Mouse (Mus musculus): ENCODE measurements around the gene Trpm1. TPM values are rescaled to one million over a fixed set of nuclear protein-coding genes. Genes with fewer than 3 reads are reported as not detected.
A peak's percentile ranks its signal among the peaks of the same experiment; 100 is the strongest.

Trpm1 gene
- polyA plus RNA-seq, 1 experiment from 2014 or later: 0.41 TPM

GRCm38 (mm10) chr7:64192261-64192943 is 38.8 kb downstream of the Trpm1 start:
- Histone ChIP-seq H3K27ac (ENCODE audit: low read depth, low read length) (no peak overlapping the region), H3K4me2 (no peak overlapping the region), H3K4me1 (ENCODE audit: control insufficient read depth, insufficient read depth, low read length) (no peaks in the 10 kb centered on the region), H3K9ac (ENCODE audit: low read length) (no peak overlapping the region), H3K9me3 (ENCODE audit: control insufficient read depth, low read length) (no peaks in the 10 kb centered on the region), H3K27me3 (ENCODE audit: control insufficient read depth, insufficient read depth, low read length) (no peaks in the 10 kb centered on the region), H3K36me3 (ENCODE audit: control insufficient read depth, insufficient read depth, low read length) (no peaks in the 10 kb centered on the region), H3K4me3 (ENCODE audit: low read depth, low read length) (no peak overlapping the region)
- WGBS: 62% methylated on average over 14 of the region's 14 CpGs
- ATAC-seq (ENCODE audit: low FRiP score): no peak
- no peak for DNase-seq (ENCODE audit: low spot score, missing footprints)

- 43% methylated on average over 5 of the region's 5 CpGs for WGBS
- Histone ChIP-seq H3K36me3 (ENCODE audit: control insufficient read depth, insufficient read depth, low read length) (no peaks in the 10 kb centered on the region), H3K4me2 (no peak overlapping the region), H3K27ac (ENCODE audit: low read depth, low read length) (no peak overlapping the region), H3K4me1 (ENCODE audit: control insufficient read depth, insufficient read depth, low read length) (no peaks in the 10 kb centered on the region), H3K9ac (ENCODE audit: low read length) (no peak overlapping the region), H3K27me3 (ENCODE audit: control insufficient read depth, insufficient read depth, low read length) (no peaks in the 10 kb centered on the region), H3K4me3 (ENCODE audit: low read depth, low read length) (no peak overlapping the region), H3K9me3 (ENCODE audit: control insufficient read depth, low read length) (no peaks in the 10 kb centered on the region)
- DNase-seq (ENCODE audit: low spot score, missing footprints): no peak
- 0 out of 2 replicates have a peak, but pooled peaks have one; percentile 35 for ATAC-seq (ENCODE audit: low FRiP score)
These were observed 39.8 kb downstream of the Trpm1 start for GRCm38 (mm10) chr7:64193476-64193875.

GRCm38 (mm10) chr7:64196114-64196513 is 42.5 kb downstream of the Trpm1 start:
- 85% methylated on average over 3 of the region's 3 CpGs for WGBS
- no peaks in the 10 kb centered on the region for H3K27me3 ChIP-seq (ENCODE audit: control insufficient read depth, insufficient read depth, low read length)
- H3K9ac ChIP-seq (ENCODE audit: low read length): no peak overlapping the region
- no peak overlapping the region for H3K4me2 ChIP-seq
- no peaks in the 10 kb centered on the region for H3K9me3 ChIP-seq (ENCODE audit: control insufficient read depth, low read length)
- H3K27ac ChIP-seq (ENCODE audit: low read depth, low read length): no peak overlapping the region
- no peaks in the 10 kb centered on the region for H3K36me3 ChIP-seq (ENCODE audit: control insufficient read depth, insufficient read depth, low read length)
- H3K4me1 ChIP-seq (ENCODE audit: control insufficient read depth, insufficient read depth, low read length): no peaks in the 10 kb centered on the region
- H3K4me3 ChIP-seq (ENCODE audit: low read depth, low read length): no peak overlapping the region
- ATAC-seq (ENCODE audit: low FRiP score): no peak
- DNase-seq (ENCODE audit: low spot score, missing footprints): no peak

- Histone ChIP-seq H3K9ac (ENCODE audit: low read length) (no peak overlapping the region), H3K9me3 (ENCODE audit: control insufficient read depth, low read length) (no peaks in the 10 kb centered on the region), H3K4me2 (no peak overlapping the region), H3K36me3 (ENCODE audit: control insufficient read depth, insufficient read depth, low read length) (no peaks in the 10 kb centered on the region), H3K27ac (ENCODE audit: low read depth, low read length) (no peak overlapping the region), H3K4me1 (ENCODE audit: control insufficient read depth, insufficient read depth, low read length) (no peaks in the 10 kb centered on the region), H3K27me3 (ENCODE audit: control insufficient read depth, insufficient read depth, low read length) (no peaks in the 10 kb centered on the region), H3K4me3 (ENCODE audit: low read depth, low read length) (no peak overlapping the region)
- DNase-seq (ENCODE audit: low spot score, missing footprints) (no peak), ATAC-seq (ENCODE audit: low FRiP score) (no peak)
- WGBS: 76% methylated on average over 5 of the region's 5 CpGs
These were observed 55.1 kb downstream of the Trpm1 start for GRCm38 (mm10) chr7:64208700-64209099.

GRCm38 (mm10) chr7:64212870-64213269 is 59.2 kb downstream of the Trpm1 start:
- no peaks in the 10 kb centered on the region for H3K9me3 ChIP-seq (ENCODE audit: control insufficient read depth, low read length)
- H3K4me3 ChIP-seq (ENCODE audit: low read depth, low read length): no peak overlapping the region
- no peak overlapping the region for H3K4me2 ChIP-seq
- H3K27me3 ChIP-seq (ENCODE audit: control insufficient read depth, insufficient read depth, low read length): no peaks in the 10 kb centered on the region
- H3K9ac ChIP-seq (ENCODE audit: low read length): no peak overlapping the region
- no peaks in the 10 kb centered on the region for H3K4me1 ChIP-seq (ENCODE audit: control insufficient read depth, insufficient read depth, low read length)
- DNase-seq (ENCODE audit: low spot score, missing footprints) (no peak), ATAC-seq (ENCODE audit: low FRiP score) (no peak)
- H3K36me3 ChIP-seq (ENCODE audit: control insufficient read depth, insufficient read depth, low read length): no peaks in the 10 kb centered on the region
- WGBS: 91% methylated on average over 4 of the region's 4 CpGs
- no peak overlapping the region for H3K27ac ChIP-seq (ENCODE audit: low read depth, low read length)

DNA sequence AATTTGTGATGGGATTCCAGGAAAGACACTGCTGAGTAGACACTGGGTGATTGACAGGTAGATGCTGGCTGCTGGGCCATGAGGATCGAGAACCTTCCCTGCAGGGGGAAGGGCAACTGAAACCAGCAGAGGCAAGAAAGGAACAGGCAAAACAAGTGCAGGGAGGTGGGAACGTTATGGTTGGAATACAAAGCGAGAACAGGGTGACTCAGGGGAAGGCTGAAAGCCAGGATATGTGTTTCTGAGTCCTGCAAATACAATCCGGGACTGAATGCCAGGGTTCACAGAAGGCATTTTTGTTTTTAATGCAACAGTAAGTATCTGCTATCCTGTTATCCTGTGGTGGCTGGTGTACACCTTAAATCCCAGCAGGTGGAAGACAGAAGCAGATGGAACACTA is 60.4 kb downstream of the Trpm1 start:
- Histone ChIP-seq H3K4me3 (ENCODE audit: low read depth, low read length) (no peak overlapping the region), H3K4me2 (no peak overlapping the region), H3K9me3 (ENCODE audit: control insufficient read depth, low read length) (no peaks in the 10 kb centered on the region), H3K27me3 (ENCODE audit: control insufficient read depth, insufficient read depth, low read length) (no peaks in the 10 kb centered on the region), H3K27ac (ENCODE audit: low read depth, low read length) (no peak overlapping the region), H3K9ac (ENCODE audit: low read length) (no peak overlapping the region), H3K4me1 (ENCODE audit: control insufficient read depth, insufficient read depth, low read length) (no peaks in the 10 kb centered on the region), H3K36me3 (ENCODE audit: control insufficient read depth, insufficient read depth, low read length) (no peaks in the 10 kb centered on the region)
- 69% methylated on average over 4 of the region's 4 CpGs for WGBS
- no peak for DNase-seq (ENCODE audit: low spot score, missing footprints)
- no peak for ATAC-seq (ENCODE audit: low FRiP score)

DNA sequence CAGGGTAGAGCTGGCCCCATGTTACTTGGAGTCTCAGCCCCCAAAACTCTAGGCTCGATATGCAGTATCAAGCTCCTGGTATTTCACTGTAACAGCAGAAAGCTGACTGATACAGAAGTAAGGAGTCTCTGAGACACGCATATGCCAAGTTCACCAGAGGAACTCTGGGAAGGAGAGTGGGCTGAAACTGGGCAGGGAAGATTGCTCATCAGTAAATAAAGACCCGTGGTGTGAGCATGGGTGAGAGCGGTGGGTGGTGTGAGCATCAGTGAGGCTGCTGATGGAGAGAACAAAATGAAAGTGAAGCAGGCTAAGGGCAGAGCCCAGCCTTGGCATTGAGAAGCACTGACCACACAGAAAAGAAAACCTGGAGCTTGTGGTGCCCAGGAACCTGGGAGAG is 62.0 kb downstream of the Trpm1 start:
- H3K36me3 ChIP-seq (ENCODE audit: control insufficient read depth, insufficient read depth, low read length): no peaks in the 10 kb centered on the region
- H3K4me2 ChIP-seq: no peak overlapping the region
- WGBS: 81% methylated on average over 4 of the region's 4 CpGs
- H3K4me1 ChIP-seq (ENCODE audit: control insufficient read depth, insufficient read depth, low read length): no peaks in the 10 kb centered on the region
- H3K27me3 ChIP-seq (ENCODE audit: control insufficient read depth, insufficient read depth, low read length): no peaks in the 10 kb centered on the region
- no peak overlapping the region for H3K27ac ChIP-seq (ENCODE audit: low read depth, low read length)
- ATAC-seq (ENCODE audit: low FRiP score): no peak
- no peak overlapping the region for H3K9ac ChIP-seq (ENCODE audit: low read length)
- H3K4me3 ChIP-seq (ENCODE audit: low read depth, low read length): no peak overlapping the region
- no peaks in the 10 kb centered on the region for H3K9me3 ChIP-seq (ENCODE audit: control insufficient read depth, low read length)
- no peak for DNase-seq (ENCODE audit: low spot score, missing footprints)

GRCm38 (mm10) chr7:64217428-64217827 is 63.8 kb downstream of the Trpm1 start:
- 95% methylated on average over 7 of the region's 7 CpGs for WGBS
- no peaks in the 10 kb centered on the region for H3K4me1 ChIP-seq (ENCODE audit: control insufficient read depth, insufficient read depth, low read length)
- H3K36me3 ChIP-seq (ENCODE audit: control insufficient read depth, insufficient read depth, low read length): no peaks in the 10 kb centered on the region
- H3K27me3 ChIP-seq (ENCODE audit: control insufficient read depth, insufficient read depth, low read length): no peaks in the 10 kb centered on the region
- H3K27ac ChIP-seq (ENCODE audit: low read depth, low read length): no peak overlapping the region
- H3K9me3 ChIP-seq (ENCODE audit: control insufficient read depth, low read length): no peaks in the 10 kb centered on the region
- no peak for ATAC-seq (ENCODE audit: low FRiP score)
- no peak overlapping the region for H3K4me3 ChIP-seq (ENCODE audit: low read depth, low read length)
- H3K4me2 ChIP-seq: no peak overlapping the region
- no peak for DNase-seq (ENCODE audit: low spot score, missing footprints)
- H3K9ac ChIP-seq (ENCODE audit: low read length): no peak overlapping the region

DNA sequence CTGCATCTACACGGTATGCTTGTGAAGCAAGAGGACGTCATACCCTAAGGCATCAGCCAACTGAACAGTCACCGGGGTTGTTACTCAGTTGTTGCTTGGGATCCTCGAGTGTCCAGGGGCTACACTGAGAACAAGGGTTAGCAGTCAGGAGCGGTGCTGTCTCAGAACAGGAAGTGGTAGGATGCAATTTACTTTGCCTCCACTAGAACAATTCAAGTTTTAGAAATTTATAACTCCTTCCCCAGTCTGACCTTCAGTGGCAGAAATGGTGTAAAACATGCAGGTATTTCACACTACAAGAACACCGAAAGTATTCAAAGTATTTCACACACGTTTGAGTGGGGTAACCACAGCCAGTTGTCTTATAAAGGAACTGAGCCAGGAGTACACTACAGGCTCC is 66.1 kb downstream of the Trpm1 start:
- Histone ChIP-seq H3K4me1 (ENCODE audit: control insufficient read depth, insufficient read depth, low read length) (no peaks in the 10 kb centered on the region), H3K36me3 (ENCODE audit: control insufficient read depth, insufficient read depth, low read length) (no peaks in the 10 kb centered on the region), H3K27me3 (ENCODE audit: control insufficient read depth, insufficient read depth, low read length) (no peaks in the 10 kb centered on the region), H3K4me3 (ENCODE audit: low read depth, low read length) (no peak overlapping the region), H3K27ac (ENCODE audit: low read depth, low read length) (no peak overlapping the region), H3K9ac (ENCODE audit: low read length) (no peak overlapping the region), H3K9me3 (ENCODE audit: control insufficient read depth, low read length) (no peaks in the 10 kb centered on the region), H3K4me2 (no peak overlapping the region)
- ATAC-seq (ENCODE audit: low FRiP score): no peak
- no peak for DNase-seq (ENCODE audit: low spot score, missing footprints)
- 86% methylated on average over 7 of the region's 7 CpGs for WGBS
